Mouse (Mus musculus): ENCODE results near the gene Gm6370.
A peak's percentile ranks its signal among the peaks of the same experiment; 100 is the strongest.
"Not testable (repeated sequence)": the region's sequence is repeated elsewhere in the genome, so short reads cannot be mapped to it uniquely, and the experiment has no call there.

Gene Gm6370

GRCm38 (mm10) chr5:146491063-146491462 lies at the start of gene Gm6370:
Gene Gm6370, plus strand, starts transcription at chr5:146491363.
- not testable (repeated sequence) for DNase-seq (ENCODE audit: low spot score in 2 of 2)

GRCm38 (mm10) chr5:146442767-146443166 lies 48.4 kb upstream of the Gm6370 start:
- peak in 1 of 2 experiments; percentile 3 for DNase-seq (ENCODE audit: low spot score in 2 of 2)

GRCm38 (mm10) chr5:146446633-146447032 lies 44.5 kb upstream of the Gm6370 start:
- no peak for DNase-seq (ENCODE audit: low spot score in 2 of 2)

GRCm38 (mm10) chr5:146451592-146452254 lies 39.4 kb upstream of the Gm6370 start:
- peak in 1 of 2 experiments; percentile 7 for DNase-seq (ENCODE audit: low spot score in 2 of 2)

GRCm38 (mm10) chr5:146453556-146453955 lies 37.6 kb upstream of the Gm6370 start:
- no peak for DNase-seq (ENCODE audit: low spot score in 2 of 2)

- no peak for DNase-seq (ENCODE audit: low spot score in 2 of 2)
These were observed 29.6 kb upstream of the Gm6370 start for GRCm38 (mm10) chr5:146461612-146462011.

GRCm38 (mm10) chr5:146466663-146467062 lies 24.5 kb upstream of the Gm6370 start:
- DNase-seq (ENCODE audit: low spot score in 2 of 2), result no peak

- no peak for DNase-seq (ENCODE audit: low spot score in 2 of 2)
These were observed 22.9 kb upstream of the Gm6370 start for GRCm38 (mm10) chr5:146468311-146468710.

- DNase-seq (ENCODE audit: low spot score in 2 of 2), result no peak
These were observed 20.3 kb upstream of the Gm6370 start for GRCm38 (mm10) chr5:146470821-146471220.

- no peak for DNase-seq (ENCODE audit: low spot score in 2 of 2)
These were observed 19.9 kb upstream of the Gm6370 start for GRCm38 (mm10) chr5:146471311-146471710.

- no peak for DNase-seq (ENCODE audit: low spot score in 2 of 2)
These were observed 19.3 kb upstream of the Gm6370 start for GRCm38 (mm10) chr5:146471821-146472220.

GRCm38 (mm10) chr5:146479564-146479963 lies 11.6 kb upstream of the Gm6370 start:
- DNase-seq (ENCODE audit: low spot score in 2 of 2), result not testable (repeated sequence)

- DNase-seq (ENCODE audit: low spot score in 2 of 2), result not testable (repeated sequence)
These were observed 9.5 kb upstream of the Gm6370 start, which contains the start of gene Gm6408 for GRCm38 (mm10) chr5:146481665-146482064. Gene Gm6408, plus strand, starts transcription at chr5:146481965.

- DNase-seq (ENCODE audit: low spot score in 2 of 2), result not testable (repeated sequence)
These were observed 2.2 kb upstream of the Gm6370 start for GRCm38 (mm10) chr5:146488959-146489358.

GRCm38 (mm10) chr5:146502099-146502498 lies 10.9 kb downstream of the Gm6370 start, which contains the start of gene 4930449I24Rik:
Gene 4930449I24Rik, plus strand, starts transcription at chr5:146502399.
- not testable (repeated sequence) for DNase-seq (ENCODE audit: low spot score in 2 of 2)

- not testable (repeated sequence) for DNase-seq (ENCODE audit: low spot score in 2 of 2)
These were observed 22.7 kb downstream of the Gm6370 start, which contains the start of gene Gm3402 for GRCm38 (mm10) chr5:146513823-146514222. Gene Gm3402, plus strand, starts transcription at chr5:146514123.

GRCm38 (mm10) chr5:146525501-146525900 lies 34.3 kb downstream of the Gm6370 start, which contains the start of gene Gm3404:
Gene Gm3404, plus strand, starts transcription at chr5:146525801.
- DNase-seq (ENCODE audit: low spot score in 2 of 2), result not testable (repeated sequence)

GRCm38 (mm10) chr5:146537347-146537746 lies 46.2 kb downstream of the Gm6370 start, which contains the start of gene Gm3409:
Gene Gm3409, plus strand, starts transcription at chr5:146537647.
- DNase-seq (ENCODE audit: low spot score in 2 of 2), result not testable (repeated sequence)
